Mouse (Mus musculus): ENCODE data around the gene Exosc1. TPM values are rescaled to one million over a fixed set of nuclear protein-coding genes. Genes with fewer than 3 reads are reported as not detected.
A peak's percentile ranks its signal among the peaks of the same experiment; 100 is the strongest.

Exosc1 gene
- polyA plus RNA-seq, 1 experiment from 2014 or later = 93.0 TPM

GRCm38 (mm10) chr19:41898860-41899259, 34.4 kb downstream of the Exosc1 start:
- no peak overlapping the region for H3K27ac ChIP-seq (ENCODE audit: low read depth)
- H3K4me3 ChIP-seq (ENCODE audit: low read depth, low read length) = no peak overlapping the region
- H3K4me1 ChIP-seq (ENCODE audit: insufficient read depth) = 0 out of 2 replicates have a peak, but pooled peaks cover 6% of the 10 kb centered on the region
- no peaks in the 10 kb centered on the region for H3K9me3 ChIP-seq (ENCODE audit: low read depth, low read length)
- TF ChIP-seq CTCF (IDR thresholded peaks at IDR 0.05; ENCODE audit: low read depth) = peak; percentile 75
- peak; percentile 83 for DNase-seq
- no peak for ATAC-seq (ENCODE audit: insufficient read depth)
- WGBS = 40% methylated on average over 4 of the region's 4 CpGs
- no peaks in the 10 kb centered on the region for H3K36me3 ChIP-seq (ENCODE audit: insufficient read depth)
- no peaks in the 10 kb centered on the region for H3K27me3 ChIP-seq (ENCODE audit: insufficient read depth, low read length)
- no peak overlapping the region for H3K4me2 ChIP-seq
- no peak overlapping the region for H3K9ac ChIP-seq

GRCm38 (mm10) chr19:41896319-41896711, 36.9 kb downstream of the Exosc1 start:
- Histone ChIP-seq H3K36me3 (ENCODE audit: insufficient read depth) (no peaks in the 10 kb centered on the region; the same call in 1 of the 2 replicates), H3K27ac (ENCODE audit: low read depth) (no peak overlapping the region), H3K27me3 (ENCODE audit: insufficient read depth, low read length) (no peaks in the 10 kb centered on the region), H3K4me1 (ENCODE audit: insufficient read depth) (0 out of 2 replicates have a peak, but pooled peaks cover 6% of the 10 kb centered on the region), H3K9ac (peak overlapping the region; percentile 60), H3K4me2 (peak overlapping the region; percentile 65), H3K4me3 (ENCODE audit: low read depth, low read length) (peak overlapping the region; percentile 82), H3K9me3 (ENCODE audit: low read depth, low read length) (no peaks in the 10 kb centered on the region)
- 16% methylated on average over 18 of the region's 18 CpGs for WGBS
- no peak for TF ChIP-seq CTCF (IDR thresholded peaks at IDR 0.05; ENCODE audit: low read depth)
- ATAC-seq (ENCODE audit: insufficient read depth) (0 out of 2 replicates have a peak, but pooled peaks have one; percentile 26), DNase-seq (no peak)

DNA sequence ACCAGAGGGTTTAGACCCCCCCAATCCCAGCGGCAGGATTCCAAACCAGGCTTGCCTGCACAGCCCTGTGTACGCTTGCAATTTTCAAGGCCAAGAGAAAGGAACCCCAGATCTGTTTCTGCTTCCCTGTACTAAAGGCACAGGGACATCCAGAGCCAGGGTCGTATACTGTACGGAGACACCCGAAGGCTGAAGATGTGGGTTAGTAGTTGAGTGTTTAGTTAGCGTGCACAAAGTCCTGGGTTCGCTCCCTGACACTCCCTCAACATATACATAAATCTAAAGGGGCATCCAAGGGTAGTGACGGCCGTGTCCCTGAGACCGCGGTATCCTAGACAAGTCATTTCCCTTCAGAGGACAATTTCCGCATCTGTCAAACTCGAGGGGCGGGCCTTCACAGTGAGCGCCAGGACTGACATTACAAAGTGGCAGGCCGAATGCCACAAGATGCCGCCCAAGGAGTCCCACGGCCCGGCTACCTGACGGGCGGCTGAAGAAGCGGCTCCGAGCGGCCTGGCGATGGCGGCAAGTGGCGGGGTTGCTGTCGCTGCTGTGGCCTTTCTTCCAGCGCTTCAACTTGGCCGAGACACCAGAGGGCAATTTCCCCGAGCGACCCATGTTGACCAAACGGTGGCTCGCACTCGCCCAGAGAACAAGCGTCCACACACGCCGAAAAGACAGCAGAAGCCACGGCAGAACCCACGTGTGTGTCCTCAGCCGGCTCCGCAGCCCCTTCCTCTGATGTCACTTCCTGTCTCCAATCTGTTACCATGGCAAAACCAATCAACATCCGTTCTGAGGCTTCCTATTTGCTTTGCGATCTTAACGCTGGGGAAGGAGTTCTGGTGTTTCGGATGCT, 37.5 kb downstream of the Exosc1 start, which contains the start of gene Rrp12:
Gene Rrp12, minus strand, starts transcription at position 714 of the 859 bp plus-strand sequence.
- Histone ChIP-seq H3K9ac (peak within 1 kb of the TSS; percentile 60), H3K27me3 (ENCODE audit: insufficient read depth, low read length) (no peaks in the 10 kb centered on the region), H3K4me2 (peak within 1 kb of the TSS; percentile 65), H3K27ac (ENCODE audit: low read depth) (no peak within 1 kb of the TSS), H3K4me1 (ENCODE audit: insufficient read depth) (0 out of 2 replicates have a peak, but pooled peaks cover 6% of the 10 kb centered on the region), H3K9me3 (ENCODE audit: low read depth, low read length) (no peaks in the 10 kb centered on the region), H3K4me3 (ENCODE audit: low read depth, low read length) (peak within 1 kb of the TSS; percentile 82), H3K36me3 (ENCODE audit: insufficient read depth) (no peaks in the 10 kb centered on the region; the same call in 1 of the 2 replicates)
- DNase-seq (peak; percentile 95), ATAC-seq (ENCODE audit: insufficient read depth) (peak; percentile 92)
- no peak for TF ChIP-seq CTCF (IDR thresholded peaks at IDR 0.05; ENCODE audit: low read depth)
- 1% methylated on average over 46 of the region's 46 CpGs for WGBS

- peak overlapping the region; percentile 82 for H3K4me3 ChIP-seq (ENCODE audit: low read depth, low read length)
- no peak for TF ChIP-seq CTCF (IDR thresholded peaks at IDR 0.05; ENCODE audit: low read depth)
- ATAC-seq (ENCODE audit: insufficient read depth) = no peak
- no peak overlapping the region for H3K27ac ChIP-seq (ENCODE audit: low read depth)
- H3K4me2 ChIP-seq = peak overlapping the region; percentile 65
- H3K9ac ChIP-seq = peak overlapping the region; percentile 60
- H3K27me3 ChIP-seq (ENCODE audit: insufficient read depth, low read length) = no peaks in the 10 kb centered on the region
- H3K36me3 ChIP-seq (ENCODE audit: insufficient read depth) = peaks cover 6% of the 10 kb centered on the region; the same call in 1 of the 2 replicates
- 38% methylated on average over 7 of the region's 7 CpGs for WGBS
- 0 out of 2 replicates have a peak, but pooled peaks cover 6% of the 10 kb centered on the region for H3K4me1 ChIP-seq (ENCODE audit: insufficient read depth)
- no peaks in the 10 kb centered on the region for H3K9me3 ChIP-seq (ENCODE audit: low read depth, low read length)
- DNase-seq = no peak
Observed at GRCm38 (mm10) chr19:41894959-41895358, 38.3 kb downstream of the Exosc1 start.

- no peak for TF ChIP-seq CTCF (IDR thresholded peaks at IDR 0.05; ENCODE audit: low read depth)
- H3K9me3 ChIP-seq (ENCODE audit: low read depth, low read length) = no peaks in the 10 kb centered on the region
- no peak overlapping the region for H3K27ac ChIP-seq (ENCODE audit: low read depth)
- H3K4me3 ChIP-seq (ENCODE audit: low read depth, low read length) = no peak overlapping the region
- ATAC-seq (ENCODE audit: insufficient read depth) (no peak), DNase-seq (no peak)
- no peak overlapping the region for H3K9ac ChIP-seq
- no peaks in the 10 kb centered on the region for H3K27me3 ChIP-seq (ENCODE audit: insufficient read depth, low read length)
- no peaks in the 10 kb centered on the region for H3K4me1 ChIP-seq (ENCODE audit: insufficient read depth)
- H3K36me3 ChIP-seq (ENCODE audit: insufficient read depth) = peaks cover 65% of the 10 kb centered on the region
- H3K4me2 ChIP-seq = no peak overlapping the region
Observed at GRCm38 (mm10) chr19:41888191-41888590, 45.0 kb downstream of the Exosc1 start.

DNA sequence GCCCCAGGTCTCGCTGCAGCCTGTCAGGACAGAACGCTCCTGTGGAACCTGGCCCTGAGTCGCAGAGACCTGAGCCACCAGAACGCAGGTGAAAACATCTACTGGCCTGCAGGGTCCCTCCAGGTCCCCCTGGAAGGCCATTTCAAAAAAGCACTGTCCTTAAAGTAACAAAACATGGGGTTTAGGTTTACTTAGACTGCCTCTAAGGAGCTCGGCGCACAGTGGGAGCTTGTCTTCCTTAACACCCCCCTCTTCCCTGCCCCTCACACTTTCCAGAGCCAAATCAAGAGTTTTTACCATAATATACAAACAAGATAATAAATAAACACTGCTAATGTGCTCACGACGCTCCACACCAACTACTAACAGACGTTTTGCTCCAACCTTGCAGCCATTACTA, 49.3 kb downstream of the Exosc1 start:
- no peak for TF ChIP-seq CTCF (IDR thresholded peaks at IDR 0.05; ENCODE audit: low read depth)
- DNase-seq (no peak), ATAC-seq (ENCODE audit: insufficient read depth) (no peak)
- Histone ChIP-seq H3K27ac (ENCODE audit: low read depth) (no peak overlapping the region), H3K9me3 (ENCODE audit: low read depth, low read length) (no peaks in the 10 kb centered on the region), H3K9ac (no peak overlapping the region), H3K4me1 (ENCODE audit: insufficient read depth) (no peaks in the 10 kb centered on the region), H3K4me2 (no peak overlapping the region), H3K27me3 (ENCODE audit: insufficient read depth, low read length) (no peaks in the 10 kb centered on the region), H3K36me3 (ENCODE audit: insufficient read depth) (peaks cover 81% of the 10 kb centered on the region), H3K4me3 (ENCODE audit: low read depth, low read length) (no peak overlapping the region)
- WGBS = 86% methylated on average over 9 of the region's 9 CpGs

GRCm38 (mm10) chr19:41881842-41882241, 51.4 kb downstream of the Exosc1 start:
- TF ChIP-seq CTCF (IDR thresholded peaks at IDR 0.05; ENCODE audit: low read depth) = no peak
- DNase-seq (no peak), ATAC-seq (ENCODE audit: insufficient read depth) (no peak)
- Histone ChIP-seq H3K36me3 (ENCODE audit: insufficient read depth) (peaks cover 79% of the 10 kb centered on the region), H3K9ac (no peak overlapping the region), H3K9me3 (ENCODE audit: low read depth, low read length) (no peaks in the 10 kb centered on the region), H3K4me2 (no peak overlapping the region), H3K27ac (ENCODE audit: low read depth) (no peak overlapping the region), H3K4me1 (ENCODE audit: insufficient read depth) (no peaks in the 10 kb centered on the region), H3K4me3 (ENCODE audit: low read depth, low read length) (no peak overlapping the region), H3K27me3 (ENCODE audit: insufficient read depth, low read length) (no peaks in the 10 kb centered on the region)
- WGBS = 95% methylated on average over 4 of the region's 4 CpGs

Data from lung, embryonic 14.5 days (tissue).